Mouse (Mus musculus) G1E (cell line): ENCODE measurements around the gene Atp13a4.

Experiments used
- GATA2 ChIP-seq: IDR thresholded peaks from 2 replicates; pipeline ENCODE4 v1.6.1; 2012; ENCODE audit warnings: low read depth, low read length, inconsistent platforms, borderline replicate concordance
- TAL1 ChIP-seq: conservative IDR thresholded peaks from 2 replicates; pipeline ENCODE4 v1.6.1; 2012; ENCODE audit warnings: low read depth, low read length, inconsistent platforms, mixed read lengths

GRCm38 (mm10) chr16:29579167-29579786 lies 34.6 kb upstream of the Atp13a4 start, which contains the start of gene Opa1:
- TF ChIP-seq TAL1 (no peak), GATA2 (no peak)
